ENCODE assay signal across 28 mouse cellular contexts in the genomic region with DNA sequence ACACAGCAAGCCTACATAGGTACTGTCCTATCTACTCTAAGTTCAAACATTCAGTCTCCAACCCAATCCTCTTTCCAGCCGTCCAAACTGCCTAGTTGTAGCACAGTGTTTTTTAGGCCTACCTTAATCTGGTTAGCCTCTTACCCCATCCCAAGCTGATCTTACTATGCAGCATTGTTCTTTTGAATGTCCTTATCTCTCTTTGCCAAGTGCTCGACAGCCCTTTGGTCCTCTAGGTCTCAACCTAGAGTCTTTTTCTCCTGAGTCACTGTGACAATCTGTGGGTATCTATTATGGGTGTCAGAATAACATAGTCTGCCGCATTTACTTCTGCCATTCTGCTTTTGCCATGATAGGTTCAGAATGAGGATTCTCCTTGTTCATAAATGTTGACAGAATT.
"Had no signal": no experiment of that assay in that cellular context is flagged by ENCODE, and none has a peak within 500 bp of the region (broad histone marks: within the 10 kb centered on the region; RNA-seq: fewer than 3 reads in every experiment).

No protein-coding gene starts in this region.

- H3K9ac ChIP-seq: embryonic facial prominence, embryonic 12.5 days; embryonic facial prominence, embryonic 13.5 days; embryonic facial prominence, embryonic 15.5 days; forebrain, embryonic 12.5 days; forebrain, embryonic 13.5 days; forebrain, embryonic 15.5 days; forebrain, postnatal 0 days had no signal

- H3K9me3 ChIP-seq: embryonic facial prominence, embryonic 10.5 days; embryonic facial prominence, embryonic 12.5 days; embryonic facial prominence, embryonic 13.5 days; embryonic facial prominence, embryonic 15.5 days; forebrain, embryonic 12.5 days; forebrain, embryonic 13.5 days; forebrain, embryonic 15.5 days had no signal

- DNase-seq: cerebellum, adult 2 months; cerebellum, adult 8-10 months; cerebellum, adult 9-10 months; cerebellum, adult 9-11 months; cerebellum, postnatal 10 days; cerebellum, postnatal 14 days; cerebellum, postnatal 25 days; cerebellum, postnatal 36 days; embryo, embryonic 11 days; forebrain, postnatal 0 days; gastrocnemius, adult 2 months; gastrocnemius, postnatal 10 days; gastrocnemius, postnatal 14 days; gastrocnemius, postnatal 25 days; gastrocnemius, postnatal 36 days; heart, adult 18-20 months; heart, adult 2 months had no signal

- H3K4me1 ChIP-seq: embryonic facial prominence, embryonic 15.5 days had no signal

- ATAC-seq: forebrain, embryonic 13.5 days; forebrain, embryonic 14.5 days; forebrain, embryonic 15.5 days; forebrain, embryonic 16.5 days; forebrain, postnatal 0 days had no signal

- H3K36me3 ChIP-seq: embryonic facial prominence, embryonic 12.5 days; embryonic facial prominence, embryonic 13.5 days; embryonic facial prominence, embryonic 15.5 days; forebrain, embryonic 12.5 days; forebrain, embryonic 15.5 days had no signal

- H3K4me2 ChIP-seq: embryonic facial prominence, embryonic 12.5 days; embryonic facial prominence, embryonic 13.5 days; embryonic facial prominence, embryonic 15.5 days; forebrain, embryonic 12.5 days; forebrain, embryonic 13.5 days; forebrain, embryonic 15.5 days had no signal

- H3K4me3 ChIP-seq: embryonic facial prominence, embryonic 10.5 days; embryonic facial prominence, embryonic 12.5 days; embryonic facial prominence, embryonic 13.5 days; embryonic facial prominence, embryonic 15.5 days; erythroblast, embryonic 14.5 days; forebrain, embryonic 10.5 days; forebrain, embryonic 12.5 days; forebrain, embryonic 13.5 days; forebrain, embryonic 15.5 days; gastrocnemius, adult 2 months; heart, adult 2 months had no signal

- H3K27ac ChIP-seq: embryonic facial prominence, embryonic 10.5 days; embryonic facial prominence, embryonic 12.5 days; embryonic facial prominence, embryonic 13.5 days; embryonic facial prominence, embryonic 15.5 days; forebrain, embryonic 10.5 days; forebrain, embryonic 12.5 days; forebrain, embryonic 13.5 days; forebrain, embryonic 15.5 days; gastrocnemius, adult 2 months; heart, adult 2 months had no signal

- H3K27me3 ChIP-seq: embryonic facial prominence, embryonic 12.5 days; embryonic facial prominence, embryonic 13.5 days; embryonic facial prominence, embryonic 15.5 days; forebrain, embryonic 12.5 days; forebrain, embryonic 13.5 days; forebrain, embryonic 15.5 days had no signal
